Mouse (Mus musculus) forebrain, embryonic 11.5 days (tissue): ENCODE results near the gene Igf2bp3. TPM values are rescaled to one million over a fixed set of nuclear protein-coding genes. Genes with fewer than 3 reads are reported as not detected.

Experiments
- ATAC-seq: fragments of 200-750 bp; cut with Nextera tagmentation; replicated peaks from 2 replicates; pipeline ENCODE4 v1.8.0; 2017; ENCODE audit warnings: moderate TSS enrichment; ENCODE audit not compliant: low FRiP score
- DNase-seq: peaks from one replicate; pipeline ENCODE4 v3.0.0-alpha.2; 2017; ENCODE audit warnings: low spot score
- H3K27ac ChIP-seq: fragments of 300-500 bp; sonication (generic); 2 replicates; pipeline ENCODE4 v1.5.1; 2014; ENCODE audit warnings: low read depth, low read length
- H3K27me3 ChIP-seq: fragments of 300-500 bp; sonication (generic); 2 replicates; pipeline ENCODE4 v1.6.1; 2014; ENCODE audit warnings: mild to moderate bottlenecking, low read length, mixed read lengths; ENCODE audit not compliant: control insufficient read depth, insufficient read depth
- H3K36me3 ChIP-seq: fragments of 300-500 bp; sonication (generic); 2 replicates; pipeline ENCODE4 v1.6.1; 2014; ENCODE audit warnings: mild to moderate bottlenecking, low read length, moderate library complexity, mixed read lengths; ENCODE audit not compliant: control insufficient read depth, insufficient read depth
- H3K4me1 ChIP-seq: fragments of 300-500 bp; sonication (generic); replicated peaks from 2 replicates; pipeline ENCODE4 v1.6.1; 2014; ENCODE audit warnings: low read length, mixed read lengths; ENCODE audit not compliant: control insufficient read depth, insufficient read depth
- H3K4me2 ChIP-seq: fragments of 300-500 bp; sonication (generic); 2 replicates; pipeline ENCODE4 v1.6.1; 2014; ENCODE audit warnings: low read depth, mild to moderate bottlenecking, low read length, moderate library complexity, mixed read lengths; ENCODE audit not compliant: severe bottlenecking
- H3K4me3 ChIP-seq: fragments of 300-500 bp; sonication (generic); 2 replicates; pipeline ENCODE4 v1.5.1; 2014; ENCODE audit warnings: low read depth, low read length
- H3K9ac ChIP-seq: fragments of 300-500 bp; sonication (generic); 2 replicates; pipeline ENCODE4 v1.6.1; 2014; ENCODE audit warnings: low read length
- H3K9me3 ChIP-seq: fragments of 300-500 bp; sonication (generic); 2 replicates; pipeline ENCODE4 v1.6.1; 2016; ENCODE audit warnings: low read length, mixed read lengths; ENCODE audit not compliant: control insufficient read depth
- WGBS: fragments of 180-500 bp; shearing (Covaris S2); extraction: QIAGEN DNeasy Blood & Tissue Kit; methylation state at CpG from one replicate; pipeline ENCODE4 v1.1.7; 2014; 5-methylcytosine and 5-hydroxymethylcytosine counted together
- polyA plus RNA-seq: library from polyadenylated mRNA; unstranded; fragments of >200 nt; fragmentation: Nextera tagmentation; extraction: Ambion mirVana; gene quantifications from 2 replicates; pipeline ENCODE4 v1.2.1, GENCODE M21; 2014

Igf2bp3 gene
- polyA plus RNA-seq, 1 experiment from 2014 or later, result 132 TPM

DNA sequence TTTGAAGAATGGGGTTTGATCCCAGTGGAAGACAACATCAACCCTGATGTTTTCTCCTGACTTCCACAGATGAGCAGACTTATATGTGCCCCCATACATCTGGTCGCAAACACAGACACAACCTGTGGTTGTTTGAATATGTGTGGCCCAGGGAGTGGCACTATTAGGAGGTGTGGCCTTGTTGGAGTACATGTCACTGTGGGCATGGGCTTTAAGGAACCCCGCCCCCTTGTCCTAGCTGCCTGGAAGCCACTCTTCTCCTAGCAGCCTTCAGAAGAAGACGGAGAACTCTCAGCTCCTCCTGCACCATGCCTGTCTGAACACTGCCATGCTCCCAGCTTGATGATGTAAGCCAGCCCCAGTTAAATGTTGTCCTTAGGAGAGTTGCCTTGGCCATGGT, 94.4 kb downstream of the Igf2bp3 start:
- WGBS, result 90% methylated on average over 3 of the region's 3 CpGs
- ATAC-seq (no peak), DNase-seq (no peak)
- Histone ChIP-seq H3K9me3 (no peaks in the 10 kb centered on the region), H3K27me3 (no peaks in the 10 kb centered on the region), H3K4me3 (no peak overlapping the region), H3K36me3 (no peaks in the 10 kb centered on the region; the same call in 1 of the 2 replicates), H3K4me2 (no peak overlapping the region), H3K27ac (no peak overlapping the region), H3K9ac (no peak overlapping the region), H3K4me1 (no peaks in the 10 kb centered on the region)

GRCm38 (mm10) chr6:49119462-49120135, 95.2 kb downstream of the Igf2bp3 start:
- Histone ChIP-seq H3K27ac (no peak overlapping the region), H3K27me3 (no peaks in the 10 kb centered on the region), H3K9me3 (no peaks in the 10 kb centered on the region), H3K4me3 (no peak overlapping the region), H3K4me1 (no peaks in the 10 kb centered on the region), H3K36me3 (no peaks in the 10 kb centered on the region), H3K4me2 (no peak overlapping the region), H3K9ac (no peak overlapping the region)
- ATAC-seq (no peak), DNase-seq (no peak)
- 85% methylated on average over 1 of the region's 1 CpGs for WGBS

GRCm38 (mm10) chr6:49118446-49118845, 96.3 kb downstream of the Igf2bp3 start:
- no peak for ATAC-seq
- 88% methylated on average over 8 of the region's 8 CpGs for WGBS
- Histone ChIP-seq H3K27ac (no peak overlapping the region), H3K4me2 (no peak overlapping the region), H3K27me3 (no peaks in the 10 kb centered on the region), H3K9ac (no peak overlapping the region), H3K36me3 (no peaks in the 10 kb centered on the region; the same call in 1 of the 2 replicates), H3K4me1 (no peaks in the 10 kb centered on the region), H3K4me3 (no peak overlapping the region), H3K9me3 (no peaks in the 10 kb centered on the region)
- DNase-seq, result no peak

DNA sequence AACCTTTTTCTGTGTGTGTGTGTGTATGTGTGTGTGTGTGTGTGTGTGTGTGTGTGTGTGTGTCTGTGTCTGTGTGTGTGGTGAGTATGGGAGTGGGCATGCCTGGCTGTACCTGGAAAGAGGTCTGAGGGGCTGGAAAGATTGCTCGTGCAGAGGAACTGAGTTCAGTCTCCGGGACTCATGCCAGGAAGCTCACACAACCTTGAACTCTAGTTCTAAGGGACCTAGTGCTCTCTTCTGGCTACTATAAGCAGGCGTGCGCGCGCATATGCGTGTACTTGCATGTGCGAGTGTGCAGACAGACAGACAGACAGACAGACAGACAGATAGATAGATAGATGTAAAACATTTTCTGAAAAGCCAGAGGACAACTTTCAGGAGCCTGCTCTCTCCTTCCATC, 98.5 kb downstream of the Igf2bp3 start:
- ATAC-seq (no peak), DNase-seq (no peak)
- Histone ChIP-seq H3K36me3 (no peaks in the 10 kb centered on the region; the same call in 1 of the 2 replicates), H3K9me3 (no peaks in the 10 kb centered on the region), H3K27me3 (no peaks in the 10 kb centered on the region), H3K9ac (no peak overlapping the region), H3K4me3 (no peak overlapping the region), H3K4me1 (no peaks in the 10 kb centered on the region), H3K4me2 (no peak overlapping the region), H3K27ac (no peak overlapping the region)
- WGBS, result 95% methylated on average over 8 of the region's 8 CpGs

- Histone ChIP-seq H3K4me3 (no peak overlapping the region), H3K4me1 (no peaks in the 10 kb centered on the region), H3K4me2 (no peak overlapping the region), H3K9ac (no peak overlapping the region), H3K36me3 (no peaks in the 10 kb centered on the region; the same call in 1 of the 2 replicates), H3K27me3 (no peaks in the 10 kb centered on the region), H3K9me3 (no peaks in the 10 kb centered on the region), H3K27ac (no peak overlapping the region)
- ATAC-seq (no peak), DNase-seq (no peak)
- WGBS, result 88% methylated on average over 5 of the region's 5 CpGs
Observed at GRCm38 (mm10) chr6:49115550-49115949, 99.2 kb downstream of the Igf2bp3 start.

DNA sequence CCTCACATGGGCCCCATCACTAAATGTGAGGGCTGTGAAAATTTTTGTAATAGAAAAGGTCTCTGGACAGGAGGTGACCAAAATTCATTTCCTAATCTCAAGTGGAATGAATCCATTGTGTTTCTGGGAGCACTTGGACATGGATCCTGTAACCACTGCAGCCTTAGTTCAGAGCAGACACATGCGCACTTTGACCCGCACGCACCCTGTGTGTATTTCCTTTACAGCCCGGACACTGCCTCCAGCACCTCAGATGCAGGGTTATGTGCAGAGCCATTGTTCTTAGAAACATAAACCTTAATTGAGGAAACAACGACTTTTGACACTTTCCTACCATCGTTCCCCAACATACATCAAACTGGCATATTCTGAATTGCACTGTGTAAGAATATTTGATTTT, 100.3 kb downstream of the Igf2bp3 start:
- Histone ChIP-seq H3K9ac (no peak overlapping the region), H3K27ac (no peak overlapping the region), H3K4me1 (no peaks in the 10 kb centered on the region), H3K36me3 (no peaks in the 10 kb centered on the region; the same call in 1 of the 2 replicates), H3K4me3 (no peak overlapping the region), H3K27me3 (no peaks in the 10 kb centered on the region), H3K9me3 (no peaks in the 10 kb centered on the region), H3K4me2 (no peak overlapping the region)
- no peak for DNase-seq
- no peak for ATAC-seq
- 93% methylated on average over 6 of the region's 6 CpGs for WGBS

DNA sequence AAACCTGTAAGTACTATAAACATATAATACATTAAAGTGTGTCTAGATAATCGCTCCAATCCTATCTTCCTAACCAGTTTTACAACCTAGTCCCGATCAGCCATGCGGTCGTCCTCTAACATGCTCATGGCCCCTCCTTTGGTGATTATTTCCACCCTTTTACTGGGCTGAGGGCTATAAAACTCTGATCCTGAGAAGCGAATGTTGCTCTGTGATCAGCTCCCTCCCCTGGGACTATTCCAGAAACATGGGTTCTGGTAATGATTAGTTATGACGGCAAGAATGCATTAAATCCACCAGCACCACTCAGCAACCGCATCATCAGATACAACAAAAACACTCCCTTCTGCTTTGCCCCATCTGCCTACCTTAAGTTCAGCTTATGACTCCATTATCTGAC, 100.9 kb downstream of the Igf2bp3 start:
- Histone ChIP-seq H3K4me1 (no peaks in the 10 kb centered on the region), H3K4me3 (no peak overlapping the region), H3K27me3 (no peaks in the 10 kb centered on the region), H3K9me3 (no peaks in the 10 kb centered on the region), H3K27ac (no peak overlapping the region), H3K36me3 (no peaks in the 10 kb centered on the region; the same call in 1 of the 2 replicates), H3K4me2 (no peak overlapping the region), H3K9ac (no peak overlapping the region)
- 92% methylated on average over 7 of the region's 7 CpGs for WGBS
- DNase-seq (no peak), ATAC-seq (no peak)

DNA sequence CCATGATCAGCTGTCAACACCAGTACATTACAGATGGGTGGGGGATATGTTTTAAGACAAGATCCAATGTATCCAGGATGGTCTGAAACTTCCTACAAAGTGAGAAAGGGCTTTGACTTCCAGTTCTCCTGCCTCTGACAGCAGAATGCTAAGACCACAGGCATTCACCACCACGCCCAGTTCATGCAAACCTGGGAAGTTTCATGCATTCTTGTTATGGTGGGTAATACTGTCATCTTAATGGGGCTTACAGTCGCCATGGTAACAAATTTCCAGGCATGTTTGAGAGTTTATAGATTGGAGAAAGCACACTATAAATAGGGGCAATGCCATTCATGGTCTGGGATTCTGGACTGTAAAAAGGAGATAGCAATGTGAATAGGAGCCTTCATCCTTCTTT, 105.6 kb downstream of the Igf2bp3 start:
- no peaks in the 10 kb centered on the region for H3K9me3 ChIP-seq

More for the DNA sequence above, 105.6 kb downstream of the Igf2bp3 start:
- Histone ChIP-seq H3K27ac (no peak overlapping the region), H3K36me3 (peaks cover 8% of the 10 kb centered on the region; the same call in 1 of the 2 replicates), H3K27me3 (no peaks in the 10 kb centered on the region), H3K9ac (no peak overlapping the region), H3K4me1 (no peaks in the 10 kb centered on the region), H3K4me2 (no peak overlapping the region), H3K4me3 (no peak overlapping the region)
- DNase-seq (no peak), ATAC-seq (no peak)
- 92% methylated on average over 2 of the region's 2 CpGs for WGBS
